Mouse (Mus musculus): ENCODE measurements at regions not wholly inside any gene's neighbourhood (a gene's known extent, or its start where the extent isn't known, plus 50 kb on each side); places are given as distances from the start of the nearest gene placed in this dataset.

DNA sequence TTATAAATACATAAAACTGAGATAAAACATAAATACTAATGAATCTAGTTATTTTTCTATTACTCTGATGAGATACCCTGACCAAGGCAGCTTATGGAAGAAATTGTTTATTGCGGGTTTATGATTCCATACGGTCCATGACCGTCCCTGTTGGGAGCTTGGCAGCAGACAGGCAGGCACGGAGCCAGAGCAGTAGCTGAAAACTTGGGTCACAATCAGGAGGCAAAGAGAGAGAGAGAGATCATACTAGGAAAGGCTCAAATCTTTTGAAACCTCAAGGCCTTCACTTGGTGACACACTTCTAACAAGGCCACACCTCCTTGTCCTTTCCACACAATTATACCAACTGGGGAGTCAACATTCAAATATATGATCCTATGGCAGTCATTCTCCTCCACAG lies 166.7 kb upstream of the Mkln1 start:
- no peak overlapping the region for H3K4me2 ChIP-seq (ENCODE audit: low read depth, low read length)
- H3K9me3 ChIP-seq (replicated peaks; ENCODE audit: control insufficient read depth, low read length), result no peaks in the 10 kb centered on the region
- no peak for ATAC-seq (replicated peaks; ENCODE audit: extremely low read depth, insufficient read depth, low FRiP score)
- H3K36me3 ChIP-seq (ENCODE audit: control insufficient read depth, insufficient read depth), result no peaks in the 10 kb centered on the region
- no peak overlapping the region for H3K4me3 ChIP-seq (ENCODE audit: low read length)
- H3K27ac ChIP-seq (ENCODE audit: low read length), result no peak overlapping the region
- no peak overlapping the region for H3K9ac ChIP-seq (ENCODE audit: low read length)
- WGBS, result 73% methylated on average over 4 of the region's 4 CpGs
- no peaks in the 10 kb centered on the region for H3K4me1 ChIP-seq (ENCODE audit: control insufficient read depth, insufficient read depth, low read length)
- H3K27me3 ChIP-seq (ENCODE audit: control insufficient read depth, insufficient read depth, low read length), result no peaks in the 10 kb centered on the region

DNA sequence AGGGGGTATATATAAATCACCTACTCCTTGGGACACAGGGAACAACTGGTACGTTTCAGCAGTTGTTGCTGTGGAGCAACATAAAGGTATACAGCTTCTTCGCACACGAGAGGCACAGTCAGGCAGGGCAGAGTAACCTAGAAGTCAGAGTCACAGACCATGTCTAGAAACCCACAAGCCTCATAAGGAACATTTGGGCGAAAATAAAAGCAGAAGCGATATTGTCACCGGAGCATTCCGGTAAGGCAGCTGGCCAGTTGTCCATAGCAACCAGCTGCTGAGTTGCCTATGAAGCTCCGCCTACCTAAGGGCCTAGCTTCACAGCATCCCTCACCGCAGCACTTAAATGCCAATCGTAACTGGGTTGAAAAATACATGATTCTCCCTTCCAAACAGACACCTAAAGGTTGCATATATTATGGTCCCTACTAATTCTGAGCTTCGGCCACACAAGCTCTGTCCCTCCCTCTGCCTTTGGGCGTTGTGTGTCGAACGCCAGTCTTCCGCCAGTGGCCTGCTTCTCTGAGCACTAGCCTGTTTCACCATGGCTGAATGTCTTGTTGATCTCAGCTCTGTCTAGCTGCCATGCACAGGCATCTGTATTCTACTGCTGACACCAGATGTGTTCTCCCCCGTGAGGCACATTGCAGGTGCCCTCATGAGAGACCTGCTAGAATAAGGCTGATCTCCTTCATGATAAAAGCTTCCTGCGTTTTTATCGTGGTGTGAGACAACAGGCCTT lies 165.1 kb upstream of the Mkln1 start:
- no peaks in the 10 kb centered on the region for H3K27me3 ChIP-seq (ENCODE audit: control insufficient read depth, insufficient read depth, low read length)
- no peak; the same call in 1 of the 2 replicates for ATAC-seq (replicated peaks; ENCODE audit: extremely low read depth, insufficient read depth, low FRiP score)

DNA sequence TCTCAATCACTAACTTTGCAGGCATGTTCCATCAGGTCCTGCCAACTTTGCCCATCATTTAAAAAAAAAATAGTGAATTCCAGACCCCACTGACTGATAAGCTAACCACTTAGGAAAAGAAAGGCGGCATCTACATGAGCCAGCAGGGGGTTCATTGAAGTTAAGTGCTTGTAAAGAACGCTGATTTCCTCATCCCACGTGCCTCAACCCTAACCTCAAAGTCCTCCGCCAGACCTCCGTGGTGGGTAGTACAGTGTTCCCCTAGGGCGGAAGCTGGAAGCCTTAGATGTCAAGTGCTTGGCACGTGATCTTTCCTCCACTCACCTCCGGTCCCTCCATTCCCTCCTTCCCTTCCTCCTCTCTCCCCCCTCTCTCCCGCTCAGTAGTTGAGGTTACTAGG lies 158.5 kb upstream of the Mkln1 start:
- H3K9ac ChIP-seq (ENCODE audit: low read length), result no peak overlapping the region
- no peak; the same call in 1 of the 2 replicates for ATAC-seq (replicated peaks; ENCODE audit: extremely low read depth, insufficient read depth, low FRiP score)
- H3K27me3 ChIP-seq (ENCODE audit: control insufficient read depth, insufficient read depth, low read length), result no peaks in the 10 kb centered on the region
- H3K27ac ChIP-seq (ENCODE audit: low read length), result no peak overlapping the region
- no peak overlapping the region for H3K4me3 ChIP-seq (ENCODE audit: low read length)
- WGBS, result 6% methylated on average over 9 of the region's 9 CpGs
- H3K9me3 ChIP-seq (replicated peaks; ENCODE audit: control insufficient read depth, low read length), result no peaks in the 10 kb centered on the region
- no peaks in the 10 kb centered on the region for H3K36me3 ChIP-seq (ENCODE audit: control insufficient read depth, insufficient read depth)
- H3K4me1 ChIP-seq (ENCODE audit: control insufficient read depth, insufficient read depth, low read length), result no peaks in the 10 kb centered on the region
- H3K4me2 ChIP-seq (ENCODE audit: low read depth, low read length), result no peak overlapping the region

More for the DNA sequence above, 165.1 kb upstream of the Mkln1 start:
- no peak overlapping the region for H3K4me2 ChIP-seq (ENCODE audit: low read depth, low read length)
- no peaks in the 10 kb centered on the region for H3K4me1 ChIP-seq (ENCODE audit: control insufficient read depth, insufficient read depth, low read length)
- 65% methylated on average over 18 of the region's 18 CpGs for WGBS
- no peak overlapping the region for H3K9ac ChIP-seq (ENCODE audit: low read length)
- H3K9me3 ChIP-seq (replicated peaks; ENCODE audit: control insufficient read depth, low read length), result no peaks in the 10 kb centered on the region
- H3K27ac ChIP-seq (ENCODE audit: low read length), result no peak overlapping the region
- H3K36me3 ChIP-seq (ENCODE audit: control insufficient read depth, insufficient read depth), result no peaks in the 10 kb centered on the region
- no peak overlapping the region for H3K4me3 ChIP-seq (ENCODE audit: low read length)

DNA sequence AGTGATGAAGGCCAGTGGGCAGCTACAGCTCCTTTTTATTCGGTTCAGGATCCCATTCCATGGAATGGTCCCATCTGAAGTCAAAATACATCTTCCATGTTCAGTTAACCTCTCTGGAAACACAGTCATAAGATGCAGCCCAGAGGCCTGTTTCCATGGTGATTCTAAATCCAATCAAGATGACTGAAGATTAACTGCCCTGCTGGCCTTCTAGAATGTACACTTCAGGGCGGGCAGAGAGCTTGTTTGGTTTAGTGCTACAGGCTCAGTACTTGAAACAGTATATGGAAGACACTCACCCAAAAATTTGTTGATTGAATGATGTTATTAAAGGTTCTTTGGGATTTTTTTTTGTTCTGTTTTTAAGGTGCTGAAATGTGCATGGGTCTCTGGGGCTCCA lies 148.0 kb upstream of the Mkln1 start:
- no peak overlapping the region for H3K4me3 ChIP-seq (ENCODE audit: low read length)
- 67% methylated on average over 2 of the region's 2 CpGs for WGBS
- ATAC-seq (replicated peaks; ENCODE audit: extremely low read depth, insufficient read depth, low FRiP score), result no peak
- no peaks in the 10 kb centered on the region for H3K9me3 ChIP-seq (replicated peaks; ENCODE audit: control insufficient read depth, low read length)
- H3K9ac ChIP-seq (ENCODE audit: low read length), result no peak overlapping the region
- no peaks in the 10 kb centered on the region; the same call in 1 of the 2 replicates for H3K27me3 ChIP-seq (ENCODE audit: control insufficient read depth, insufficient read depth, low read length)
- no peak overlapping the region for H3K4me2 ChIP-seq (ENCODE audit: low read depth, low read length)
- H3K4me1 ChIP-seq (ENCODE audit: control insufficient read depth, insufficient read depth, low read length), result peaks cover 4% of the 10 kb centered on the region; the same call in 1 of the 2 replicates
- H3K27ac ChIP-seq (ENCODE audit: low read length), result no peak overlapping the region
- H3K36me3 ChIP-seq (ENCODE audit: control insufficient read depth, insufficient read depth), result no peaks in the 10 kb centered on the region

DNA sequence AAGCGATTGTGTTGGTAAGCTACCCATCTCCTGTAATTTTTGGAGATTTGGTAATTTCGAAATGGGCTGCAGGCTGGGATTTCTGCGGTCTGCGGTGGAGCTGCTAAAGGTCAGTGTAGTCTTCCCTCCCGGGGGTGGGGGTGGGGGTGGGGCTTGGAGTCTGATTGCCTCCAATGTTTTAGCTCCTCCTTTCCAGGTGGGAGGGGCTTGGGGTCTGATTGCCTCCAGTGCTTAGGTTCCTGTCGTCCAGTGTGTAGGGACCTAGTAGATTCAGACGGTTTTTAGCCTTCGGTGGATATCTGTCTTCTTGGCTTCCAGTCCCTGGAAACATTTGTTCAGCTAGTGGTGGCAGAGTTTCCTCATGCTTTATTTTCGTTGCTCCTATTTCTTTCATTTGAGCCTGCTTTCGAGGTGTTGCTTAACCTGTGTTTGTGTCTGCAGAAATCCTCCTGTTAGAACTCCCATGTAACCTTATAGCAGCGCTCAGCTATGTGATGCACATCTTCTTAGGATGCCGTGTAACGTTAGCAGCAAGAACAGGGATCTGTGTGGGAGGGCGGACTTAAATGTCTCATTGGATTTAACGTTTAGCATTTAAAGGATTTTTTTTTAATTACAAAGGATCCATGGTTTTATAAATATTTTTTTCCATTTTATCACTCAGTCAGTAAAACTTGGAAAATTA lies 145.1 kb upstream of the Mkln1 start:
- no peaks in the 10 kb centered on the region for H3K27me3 ChIP-seq (ENCODE audit: control insufficient read depth, insufficient read depth, low read length)
- 19% methylated on average over 15 of the region's 15 CpGs for WGBS
- no peak overlapping the region for H3K27ac ChIP-seq (ENCODE audit: low read length)
- H3K9me3 ChIP-seq (replicated peaks; ENCODE audit: control insufficient read depth, low read length), result no peaks in the 10 kb centered on the region
- no peak overlapping the region for H3K9ac ChIP-seq (ENCODE audit: low read length)
- ATAC-seq (replicated peaks; ENCODE audit: extremely low read depth, insufficient read depth, low FRiP score), result no peak
- H3K4me1 ChIP-seq (ENCODE audit: control insufficient read depth, insufficient read depth, low read length), result peaks cover 4% of the 10 kb centered on the region; the same call in 1 of the 2 replicates
- H3K4me3 ChIP-seq (ENCODE audit: low read length), result no peak overlapping the region
- H3K4me2 ChIP-seq (ENCODE audit: low read depth, low read length), result peak overlapping the region; percentile 49
- no peaks in the 10 kb centered on the region for H3K36me3 ChIP-seq (ENCODE audit: control insufficient read depth, insufficient read depth)

DNA sequence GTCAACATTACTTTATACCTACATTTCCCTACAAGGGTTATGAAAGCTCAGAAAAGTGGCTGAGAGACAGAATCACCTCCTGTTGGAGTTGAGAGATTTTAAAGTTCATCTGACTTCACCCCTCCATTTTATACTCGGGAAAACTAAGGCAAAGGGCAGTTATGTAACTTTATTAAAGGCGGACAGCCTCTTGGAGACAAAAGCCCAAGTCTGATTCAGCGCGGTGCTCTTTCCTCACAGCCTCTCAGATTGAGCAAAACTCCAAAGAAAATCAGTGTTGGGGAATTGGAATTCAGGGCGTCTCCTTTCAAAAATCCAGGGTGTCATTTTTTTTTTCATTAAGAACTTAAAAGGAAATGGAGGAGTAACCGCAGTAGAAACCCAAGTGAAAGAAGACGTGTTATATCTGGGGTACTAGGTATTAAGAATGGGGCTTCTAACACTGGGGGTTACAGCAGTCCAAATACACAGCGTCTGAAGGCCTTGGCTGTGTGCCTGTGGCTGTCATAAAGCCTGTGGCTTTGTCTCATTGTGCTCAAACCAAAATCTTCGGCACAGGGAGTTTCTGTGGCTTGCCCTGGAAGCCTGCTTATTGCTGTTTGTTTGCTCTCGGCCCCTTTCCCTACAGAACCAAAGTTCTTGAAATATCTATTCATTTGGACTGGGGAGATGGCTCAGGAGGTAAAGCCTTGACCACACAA lies 137.7 kb upstream of the Mkln1 start:
- no peaks in the 10 kb centered on the region for H3K27me3 ChIP-seq (ENCODE audit: control insufficient read depth, insufficient read depth, low read length)
- no peaks in the 10 kb centered on the region for H3K4me1 ChIP-seq (ENCODE audit: control insufficient read depth, insufficient read depth, low read length)
- 77% methylated on average over 10 of the region's 10 CpGs for WGBS
- ATAC-seq (replicated peaks; ENCODE audit: extremely low read depth, insufficient read depth, low FRiP score), result no peak
- H3K4me2 ChIP-seq (ENCODE audit: low read depth, low read length), result no peak overlapping the region
- no peaks in the 10 kb centered on the region for H3K36me3 ChIP-seq (ENCODE audit: control insufficient read depth, insufficient read depth)
- no peak overlapping the region for H3K4me3 ChIP-seq (ENCODE audit: low read length)
- no peaks in the 10 kb centered on the region for H3K9me3 ChIP-seq (replicated peaks; ENCODE audit: control insufficient read depth, low read length)
- no peak overlapping the region for H3K27ac ChIP-seq (ENCODE audit: low read length)
- no peak overlapping the region for H3K9ac ChIP-seq (ENCODE audit: low read length)

DNA sequence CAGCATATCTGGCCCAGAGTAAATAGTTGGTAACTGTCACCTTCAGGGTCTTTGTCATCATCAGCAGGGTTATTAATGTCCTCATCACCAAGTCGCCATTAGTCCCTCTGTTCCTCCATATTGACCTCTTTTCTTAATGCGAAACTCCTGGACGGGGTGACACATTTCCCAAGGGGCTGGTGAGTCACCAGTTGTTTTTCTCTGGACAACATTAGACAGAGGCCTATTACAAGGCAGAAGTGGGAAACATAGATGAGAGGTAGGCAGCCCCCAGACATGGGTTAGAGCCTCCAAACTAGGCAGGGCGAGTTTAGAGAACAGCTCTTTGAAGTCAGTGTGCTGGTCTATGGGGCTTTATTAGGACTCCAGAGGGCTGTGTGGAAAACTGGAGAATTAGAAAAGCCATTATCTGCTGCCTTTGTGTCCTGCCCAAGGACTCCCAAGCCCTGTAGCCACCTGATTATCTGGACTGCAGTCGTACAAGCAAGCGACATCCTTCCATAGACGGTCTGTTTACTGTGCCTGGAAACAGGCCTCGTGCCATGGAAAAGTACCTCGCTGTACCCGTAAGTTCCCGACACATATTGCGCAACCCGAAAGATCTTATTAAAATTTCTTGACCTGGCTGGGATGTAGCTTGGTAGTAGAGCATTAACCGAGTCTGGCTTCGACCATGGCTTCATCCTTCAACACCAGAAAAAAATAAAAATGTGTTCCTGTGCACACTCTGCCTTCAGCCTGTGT lies 136.6 kb upstream of the Mkln1 start:
- no peak for ATAC-seq (replicated peaks; ENCODE audit: extremely low read depth, insufficient read depth, low FRiP score)
- H3K27me3 ChIP-seq (ENCODE audit: control insufficient read depth, insufficient read depth, low read length), result no peaks in the 10 kb centered on the region
- 83% methylated on average over 15 of the region's 15 CpGs for WGBS
- no peak overlapping the region for H3K4me3 ChIP-seq (ENCODE audit: low read length)
- H3K4me2 ChIP-seq (ENCODE audit: low read depth, low read length), result no peak overlapping the region
- H3K36me3 ChIP-seq (ENCODE audit: control insufficient read depth, insufficient read depth), result no peaks in the 10 kb centered on the region
- no peaks in the 10 kb centered on the region for H3K4me1 ChIP-seq (ENCODE audit: control insufficient read depth, insufficient read depth, low read length)
- no peak overlapping the region for H3K9ac ChIP-seq (ENCODE audit: low read length)
- no peak overlapping the region for H3K27ac ChIP-seq (ENCODE audit: low read length)
- no peaks in the 10 kb centered on the region for H3K9me3 ChIP-seq (replicated peaks; ENCODE audit: control insufficient read depth, low read length)

DNA sequence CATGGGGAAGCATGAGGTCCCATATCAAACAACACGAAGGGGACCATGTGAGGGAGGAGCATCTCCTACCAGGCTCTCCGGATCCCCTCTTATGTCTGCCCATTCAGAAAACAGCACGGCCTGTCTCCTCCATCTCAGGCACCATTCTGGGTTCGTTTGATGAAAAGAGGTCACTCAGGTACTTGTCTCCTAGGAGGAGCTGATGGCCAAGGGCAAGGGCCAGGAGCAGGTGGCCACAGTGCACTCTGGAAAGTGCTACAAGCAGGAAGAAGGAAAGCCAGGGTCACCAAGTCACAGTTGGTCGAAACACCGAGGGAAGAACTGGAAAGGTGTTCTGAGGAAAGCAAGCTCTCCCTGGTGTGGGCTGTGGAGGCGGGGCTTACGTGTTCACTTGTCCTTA lies 135.9 kb upstream of the Mkln1 start:
- Histone ChIP-seq H3K27me3 (ENCODE audit: control insufficient read depth, insufficient read depth, low read length) (no peaks in the 10 kb centered on the region), H3K4me2 (ENCODE audit: low read depth, low read length) (no peak overlapping the region), H3K9ac (ENCODE audit: low read length) (no peak overlapping the region), H3K36me3 (ENCODE audit: control insufficient read depth, insufficient read depth) (no peaks in the 10 kb centered on the region), H3K4me3 (ENCODE audit: low read length) (no peak overlapping the region), H3K27ac (ENCODE audit: low read length) (no peak overlapping the region), H3K4me1 (ENCODE audit: control insufficient read depth, insufficient read depth, low read length) (no peaks in the 10 kb centered on the region), H3K9me3 (replicated peaks; ENCODE audit: control insufficient read depth, low read length) (no peaks in the 10 kb centered on the region)
- 77% methylated on average over 8 of the region's 8 CpGs for WGBS
- no peak for ATAC-seq (replicated peaks; ENCODE audit: extremely low read depth, insufficient read depth, low FRiP score)

Measured in heart, embryonic 16.5 days (tissue).